Mouse (Mus musculus) cerebellum, postnatal 14 days (tissue): ENCODE data around the gene Lztr1.
"Not testable (repeated sequence)": the region's sequence is repeated elsewhere in the genome, so short reads cannot be mapped to it uniquely, and the experiment has no call there.

ENCODE experiments used
- DNase-seq, 2 experiments: peaks; one replicate each; pipeline ENCODE4 v3.0.0; 2021; ENCODE audit warnings: mixed read lengths in 2 of 2

Gene Lztr1

GRCm38 (mm10) chr16:17508031-17508430 lies 457 bp upstream of the Lztr1 start:
- DNase-seq, result not testable (repeated sequence)

GRCm38 (mm10) chr16:17509240-17509597 lies 731 bp downstream of the Lztr1 start:
- no peak for DNase-seq

- no peak for DNase-seq
Measured at GRCm38 (mm10) chr16:17510143-17510542, 1.7 kb downstream of the Lztr1 start.

GRCm38 (mm10) chr16:17510686-17511085 lies 2.2 kb downstream of the Lztr1 start:
- DNase-seq, result no peak

GRCm38 (mm10) chr16:17511431-17511830 lies 2.9 kb downstream of the Lztr1 start:
- peak; percentile 55 to 62 for DNase-seq

- DNase-seq, result no peak
Measured at GRCm38 (mm10) chr16:17518910-17519309, 10.4 kb downstream of the Lztr1 start.

GRCm38 (mm10) chr16:17524156-17524555 lies 15.7 kb downstream of the Lztr1 start:
- DNase-seq, result no peak

- no peak for DNase-seq
Measured at GRCm38 (mm10) chr16:17525524-17525923, 17.0 kb downstream of the Lztr1 start.

- DNase-seq, result no peak
Measured at GRCm38 (mm10) chr16:17526223-17526622, 17.7 kb downstream of the Lztr1 start.

- DNase-seq, result no peak
Measured at GRCm38 (mm10) chr16:17527606-17528005, 19.1 kb downstream of the Lztr1 start.

- DNase-seq, result no peak
Measured at GRCm38 (mm10) chr16:17528276-17528675, 19.8 kb downstream of the Lztr1 start.

- DNase-seq, result peak in 1 of 2 experiments; percentile 43
Measured at GRCm38 (mm10) chr16:17529981-17530586, 21.6 kb downstream of the Lztr1 start.

- peak; percentile 97 to 98 for DNase-seq
Measured at GRCm38 (mm10) chr16:17530640-17531288, 22.3 kb downstream of the Lztr1 start, which contains the start of gene Thap7. Thap7 (minus strand) TSS chr16:17531136.

- DNase-seq, result peak; percentile 62 to 63
Measured at GRCm38 (mm10) chr16:17532271-17532670, 23.8 kb downstream of the Lztr1 start.

GRCm38 (mm10) chr16:17532676-17533329 lies 24.3 kb downstream of the Lztr1 start:
- no peak for DNase-seq

GRCm38 (mm10) chr16:17536584-17536983 lies 28.1 kb downstream of the Lztr1 start:
- peak; percentile 49 to 55 for DNase-seq

GRCm38 (mm10) chr16:17542632-17543031 lies 34.1 kb downstream of the Lztr1 start:
- no peak for DNase-seq

- DNase-seq, result no peak
Measured at GRCm38 (mm10) chr16:17552837-17553236, 44.3 kb downstream of the Lztr1 start.

GRCm38 (mm10) chr16:17553910-17554685 lies 45.6 kb downstream of the Lztr1 start:
- DNase-seq, result no peak

- not testable (repeated sequence) for DNase-seq
Measured at GRCm38 (mm10) chr16:17554702-17555101, 46.2 kb downstream of the Lztr1 start.

GRCm38 (mm10) chr16:17556180-17556579 lies 47.7 kb downstream of the Lztr1 start:
- no peak for DNase-seq

GRCm38 (mm10) chr16:17556907-17557306 lies 48.4 kb downstream of the Lztr1 start:
- DNase-seq, result no peak

- peak; percentile 87 to 90 for DNase-seq
Measured at GRCm38 (mm10) chr16:17557947-17558480, 49.5 kb downstream of the Lztr1 start.
